Mouse (Mus musculus): ENCODE data around the gene Ppp1r12a.

GRCm38 (mm10) chr10:108264641-108265040, 102.6 kb downstream of the Ppp1r12a start:
- TF ChIP-seq CTCF (IDR thresholded peaks at IDR 0.05; ENCODE audit: low read depth, low read length) (no peak), POLR2AphosphoS5 (IDR thresholded peaks at IDR 0.05; ENCODE audit: insufficient replicate concordance, low read depth, low read length) (no peak)

Data from G1E (cell line).